Mouse (Mus musculus): ENCODE results near the gene Ascc3. TPM values are rescaled to one million over a fixed set of nuclear protein-coding genes. Genes with fewer than 3 reads are reported as not detected.

Ascc3 gene
- polyA plus RNA-seq, 1 experiment, result 23.4 TPM

DNA sequence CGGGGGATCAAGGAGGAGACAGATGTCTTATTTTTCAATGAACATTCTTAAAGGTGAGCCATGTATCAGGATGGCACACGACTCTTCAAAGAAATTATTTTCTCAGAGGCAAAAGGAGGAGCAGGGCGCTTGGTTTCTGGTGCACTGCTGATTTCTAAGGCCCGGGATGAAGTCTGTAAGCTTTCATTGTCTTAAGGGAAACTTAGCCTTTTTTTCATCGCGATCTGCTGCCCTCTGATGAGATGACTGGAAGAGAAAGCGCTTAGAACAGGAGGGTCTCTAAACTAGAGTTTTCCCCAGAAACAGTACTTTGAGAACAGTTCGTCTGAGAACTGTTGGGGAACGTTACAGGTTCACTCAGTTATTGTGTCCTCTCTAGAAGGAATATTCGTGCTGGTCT, 301.1 kb downstream of the Ascc3 start:
- H3K4me3 ChIP-seq (ENCODE audit: control insufficient read depth, low read depth, low read length), result no peak overlapping the region

DNA sequence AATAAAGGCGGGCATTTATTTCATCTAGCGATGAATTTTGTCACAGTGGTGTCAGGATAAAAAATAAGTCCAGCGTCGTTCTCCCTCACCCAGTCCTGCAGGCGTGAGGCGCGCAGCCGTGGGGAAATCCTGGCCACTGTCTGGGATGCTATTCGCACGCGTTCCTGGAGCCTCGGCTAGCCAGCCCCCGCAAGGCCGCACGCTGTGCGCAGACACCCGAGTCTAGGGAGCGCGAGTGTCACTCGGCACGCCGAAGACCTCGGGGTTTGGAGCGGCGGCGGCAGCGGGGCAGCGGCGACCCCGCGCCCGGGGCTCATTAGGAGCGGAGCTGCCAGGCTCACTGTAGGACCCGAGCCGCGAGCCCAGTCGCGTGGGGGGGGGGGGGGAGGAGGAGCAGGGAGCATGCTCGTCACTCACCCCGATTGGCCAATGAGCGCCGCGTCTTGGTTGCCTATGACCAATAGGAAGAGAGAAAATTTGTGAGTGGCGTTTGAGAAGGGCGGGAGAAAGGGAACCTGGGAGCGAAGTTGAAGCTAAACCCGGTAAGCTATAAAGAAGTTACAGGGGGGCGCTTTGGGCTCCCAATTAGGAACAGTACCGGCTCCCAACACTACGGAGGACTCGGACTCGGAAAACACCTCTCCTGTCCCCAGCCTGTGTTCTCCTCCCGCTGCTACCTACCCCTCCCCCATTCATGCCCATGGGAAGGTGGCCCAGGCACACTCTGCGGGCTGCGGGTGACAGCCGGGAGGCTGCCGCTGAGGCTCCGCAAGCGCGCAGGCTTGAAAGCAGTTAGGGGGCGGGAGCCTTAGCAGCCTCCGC, 301.9 kb downstream of the Ascc3 start, which contains the start of gene Sim1:
Gene Sim1 (plus strand): TSS at position 585 of the 822 bp plus-strand sequence.
- Histone ChIP-seq H3K36me3 (ENCODE audit: control insufficient read depth, insufficient read depth, low read length) (no peaks in the 10 kb centered on the region), H3K27me3 (ENCODE audit: control insufficient read depth, insufficient read depth, low read length) (peaks cover 6% of the 10 kb centered on the region; the same call in 1 of the 2 replicates), H3K27ac (ENCODE audit: control insufficient read depth, insufficient read depth, low read depth, low read length) (no peak within 1 kb of the TSS), H3K4me3 (ENCODE audit: control insufficient read depth, low read depth, low read length) (peak within 1 kb of the TSS; percentile 73), H3K4me1 (ENCODE audit: control insufficient read depth, insufficient read depth, low read length) (peaks cover 11% of the 10 kb centered on the region)
- TF ChIP-seq CTCF (IDR thresholded peaks at IDR 0.05; ENCODE audit: control insufficient read depth, insufficient read depth, insufficient replicate concordance, low read depth, low read length), result no peak
- TF ChIP-seq POLR2A (IDR thresholded peaks at IDR 0.05; ENCODE audit: control insufficient read depth, low read depth, low read length), result no peak; the same call in 1 of the 2 replicates

More for the DNA sequence above, 301.1 kb downstream of the Ascc3 start:
- no peak overlapping the region for H3K27ac ChIP-seq (ENCODE audit: control insufficient read depth, insufficient read depth, low read depth, low read length)
- no peaks in the 10 kb centered on the region for H3K36me3 ChIP-seq (ENCODE audit: control insufficient read depth, insufficient read depth, low read length)
- TF ChIP-seq CTCF (IDR thresholded peaks at IDR 0.05; ENCODE audit: control insufficient read depth, insufficient read depth, insufficient replicate concordance, low read depth, low read length), result no peak
- no peak for TF ChIP-seq POLR2A (IDR thresholded peaks at IDR 0.05; ENCODE audit: control insufficient read depth, low read depth, low read length)
- H3K4me1 ChIP-seq (ENCODE audit: control insufficient read depth, insufficient read depth, low read length), result peaks cover 11% of the 10 kb centered on the region
- peaks cover 6% of the 10 kb centered on the region; the same call in 1 of the 2 replicates for H3K27me3 ChIP-seq (ENCODE audit: control insufficient read depth, insufficient read depth, low read length)

DNA sequence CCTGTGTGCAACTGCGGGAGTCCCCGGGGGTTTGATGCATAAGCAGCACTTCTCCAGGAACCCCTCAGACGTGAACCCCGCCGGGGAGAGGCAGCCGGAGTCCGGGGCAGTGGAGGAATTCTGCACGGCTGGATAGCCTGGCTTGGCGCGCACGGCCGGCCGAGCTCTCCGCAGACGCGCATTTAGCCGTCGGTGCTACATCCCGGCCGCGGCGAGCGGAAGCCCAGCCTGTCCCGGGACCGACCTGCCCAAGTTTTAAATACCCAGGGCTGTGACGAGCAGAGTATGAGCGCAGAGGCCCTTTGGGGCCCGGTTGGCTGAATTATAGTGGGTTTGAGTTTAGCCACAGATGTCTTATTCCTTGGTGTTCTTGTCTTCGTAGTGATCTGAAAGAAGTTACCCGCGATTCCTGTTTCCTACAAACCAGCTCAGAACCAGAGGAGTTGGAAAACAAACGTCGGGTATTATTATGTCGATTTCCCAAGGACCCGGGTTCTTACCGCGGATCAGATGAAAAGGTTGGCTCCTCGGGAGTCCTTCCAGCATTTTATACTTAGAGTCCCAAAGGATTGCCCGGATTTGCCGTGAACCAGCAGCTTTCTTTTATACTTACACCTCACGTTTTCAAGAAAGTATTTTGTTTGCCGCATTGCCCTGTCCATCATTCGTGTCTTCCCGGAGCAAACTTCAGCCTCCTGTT, 302.8 kb downstream of the Ascc3 start:
- no peaks in the 10 kb centered on the region for H3K36me3 ChIP-seq (ENCODE audit: control insufficient read depth, insufficient read depth, low read length)
- peak overlapping the region; percentile 63 for H3K4me3 ChIP-seq (ENCODE audit: control insufficient read depth, low read depth, low read length)
- TF ChIP-seq POLR2A (IDR thresholded peaks at IDR 0.05; ENCODE audit: control insufficient read depth, low read depth, low read length), result no peak
- TF ChIP-seq CTCF (IDR thresholded peaks at IDR 0.05; ENCODE audit: control insufficient read depth, insufficient read depth, insufficient replicate concordance, low read depth, low read length), result no peak
- H3K4me1 ChIP-seq (ENCODE audit: control insufficient read depth, insufficient read depth, low read length), result peaks cover 11% of the 10 kb centered on the region
- H3K27ac ChIP-seq (ENCODE audit: control insufficient read depth, insufficient read depth, low read depth, low read length), result no peak overlapping the region
- H3K27me3 ChIP-seq (ENCODE audit: control insufficient read depth, insufficient read depth, low read length), result peaks cover 8% of the 10 kb centered on the region

DNA sequence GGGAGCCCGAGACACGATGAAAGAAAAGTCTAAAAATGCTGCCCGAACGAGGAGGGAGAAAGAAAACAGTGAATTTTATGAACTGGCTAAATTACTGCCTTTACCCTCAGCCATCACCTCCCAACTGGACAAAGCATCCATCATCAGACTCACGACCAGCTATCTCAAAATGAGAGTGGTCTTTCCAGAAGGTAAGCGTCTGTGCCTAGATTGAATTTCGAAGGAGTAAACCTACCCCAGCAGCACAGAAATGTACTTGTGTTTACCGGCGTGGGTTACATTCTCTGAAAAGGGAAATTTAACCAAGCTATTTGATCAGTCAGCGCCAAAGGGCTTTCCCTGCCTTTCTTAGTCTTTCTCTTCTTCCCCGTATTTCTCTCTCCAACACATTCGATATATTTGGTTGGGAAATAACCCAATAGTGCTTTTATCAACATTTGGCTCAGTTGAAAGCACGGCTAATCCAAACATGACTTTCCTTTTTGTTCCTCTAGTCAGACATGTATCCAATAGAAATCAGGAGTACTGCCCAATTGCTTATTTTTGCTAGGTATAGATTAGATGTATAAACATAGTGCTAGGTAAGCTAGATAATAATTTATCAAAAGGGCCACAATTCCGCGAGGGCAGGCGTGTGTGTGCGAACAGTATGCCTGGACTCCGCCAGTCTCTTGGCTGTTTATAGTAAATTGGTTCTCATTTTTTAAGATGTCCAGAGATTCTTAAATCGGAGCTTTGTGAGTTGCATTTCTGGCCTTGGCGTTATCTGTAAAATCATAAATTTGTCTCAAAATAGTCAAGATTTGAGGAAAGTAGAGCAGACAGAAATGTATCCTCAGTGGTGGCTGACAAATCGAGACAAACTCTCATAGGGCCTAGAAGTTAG, 303.7 kb downstream of the Ascc3 start:
- Histone ChIP-seq H3K27me3 (ENCODE audit: control insufficient read depth, insufficient read depth, low read length) (peaks cover 16% of the 10 kb centered on the region), H3K27ac (ENCODE audit: control insufficient read depth, insufficient read depth, low read depth, low read length) (no peak overlapping the region), H3K36me3 (ENCODE audit: control insufficient read depth, insufficient read depth, low read length) (no peaks in the 10 kb centered on the region), H3K4me3 (ENCODE audit: control insufficient read depth, low read depth, low read length) (no peak overlapping the region), H3K4me1 (ENCODE audit: control insufficient read depth, insufficient read depth, low read length) (peaks cover 17% of the 10 kb centered on the region)
- TF ChIP-seq POLR2A (IDR thresholded peaks at IDR 0.05; ENCODE audit: control insufficient read depth, low read depth, low read length) (no peak), CTCF (IDR thresholded peaks at IDR 0.05; ENCODE audit: control insufficient read depth, insufficient read depth, insufficient replicate concordance, low read depth, low read length) (no peak)

DNA sequence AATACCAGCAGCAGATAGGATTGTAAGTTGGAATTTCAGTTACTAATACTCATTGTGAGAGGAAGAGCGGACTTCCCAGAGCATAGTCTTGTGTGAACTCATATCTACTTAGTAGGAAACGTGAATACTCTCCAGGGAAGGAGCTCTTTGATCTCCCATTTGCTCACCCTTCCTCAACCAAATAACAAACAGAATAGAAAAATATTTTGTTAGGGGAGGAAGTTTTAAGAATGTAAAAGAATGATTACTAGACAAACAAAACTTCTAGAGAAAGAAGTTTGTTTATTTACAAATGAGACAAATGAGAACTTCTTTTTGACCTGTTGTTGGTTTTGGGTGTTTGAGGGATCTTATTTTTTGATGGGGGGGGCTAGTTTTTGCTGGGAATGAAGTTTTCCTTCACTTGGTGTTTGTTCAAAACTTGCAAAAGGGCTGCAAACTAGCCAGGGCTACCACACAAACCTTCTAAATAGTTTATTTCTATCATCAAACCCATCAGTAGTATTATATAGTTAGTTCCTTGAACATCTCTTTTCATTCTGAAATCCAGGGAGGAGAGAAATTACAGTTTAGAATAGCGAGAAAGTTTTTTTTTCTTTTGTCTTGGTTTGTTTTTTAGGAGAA, 304.4 kb downstream of the Ascc3 start:
- H3K27ac ChIP-seq (ENCODE audit: control insufficient read depth, insufficient read depth, low read depth, low read length), result no peak overlapping the region
- TF ChIP-seq POLR2A (IDR thresholded peaks at IDR 0.05; ENCODE audit: control insufficient read depth, low read depth, low read length) (no peak), CTCF (IDR thresholded peaks at IDR 0.05; ENCODE audit: control insufficient read depth, insufficient read depth, insufficient replicate concordance, low read depth, low read length) (no peak)
- peaks cover 17% of the 10 kb centered on the region for H3K27me3 ChIP-seq (ENCODE audit: control insufficient read depth, insufficient read depth, low read length)
- H3K4me1 ChIP-seq (ENCODE audit: control insufficient read depth, insufficient read depth, low read length), result peaks cover 18% of the 10 kb centered on the region
- no peak overlapping the region for H3K4me3 ChIP-seq (ENCODE audit: control insufficient read depth, low read depth, low read length)
- H3K36me3 ChIP-seq (ENCODE audit: control insufficient read depth, insufficient read depth, low read length), result no peaks in the 10 kb centered on the region

GRCm38 (mm10) chr10:50897530-50898471, 305.3 kb downstream of the Ascc3 start:
- Histone ChIP-seq H3K27ac (ENCODE audit: control insufficient read depth, insufficient read depth, low read depth, low read length) (no peak overlapping the region), H3K36me3 (ENCODE audit: control insufficient read depth, insufficient read depth, low read length) (no peaks in the 10 kb centered on the region), H3K4me1 (ENCODE audit: control insufficient read depth, insufficient read depth, low read length) (peaks cover 20% of the 10 kb centered on the region), H3K27me3 (ENCODE audit: control insufficient read depth, insufficient read depth, low read length) (peaks cover 21% of the 10 kb centered on the region), H3K4me3 (ENCODE audit: control insufficient read depth, low read depth, low read length) (no peak overlapping the region)
- TF ChIP-seq POLR2A (IDR thresholded peaks at IDR 0.05; ENCODE audit: control insufficient read depth, low read depth, low read length), result no peak
- no peak for TF ChIP-seq CTCF (IDR thresholded peaks at IDR 0.05; ENCODE audit: control insufficient read depth, insufficient read depth, insufficient replicate concordance, low read depth, low read length)
